Mouse (Mus musculus): ENCODE results near the gene Ext2. TPM values are rescaled to one million over a fixed set of nuclear protein-coding genes. Genes with fewer than 3 reads are reported as not detected.

The Ext2 gene
- polyA plus RNA-seq, 1 experiment from 2014 or later: 134 TPM

GRCm38 (mm10) chr2:93749709-93750108, 72.7 kb downstream of the Ext2 start:
- H3K27ac ChIP-seq: no peak overlapping the region
- H3K4me2 ChIP-seq: no peak overlapping the region
- H3K4me3 ChIP-seq: no peak overlapping the region
- H3K9ac ChIP-seq: no peak overlapping the region
- ATAC-seq (ENCODE audit: borderline replicate concordance, extremely low read depth, low FRiP score, low TSS enrichment): no peak
- 54% methylated on average over 4 of the region's 4 CpGs for WGBS
- peaks cover 28% of the 10 kb centered on the region for H3K4me1 ChIP-seq
- no peaks in the 10 kb centered on the region for H3K36me3 ChIP-seq
- no peaks in the 10 kb centered on the region for H3K27me3 ChIP-seq
- H3K9me3 ChIP-seq: no peaks in the 10 kb centered on the region

GRCm38 (mm10) chr2:93747538-93748126, 74.7 kb downstream of the Ext2 start:
- ATAC-seq (ENCODE audit: borderline replicate concordance, extremely low read depth, low FRiP score, low TSS enrichment): no peak
- H3K4me2 ChIP-seq: no peak overlapping the region
- H3K27me3 ChIP-seq: no peaks in the 10 kb centered on the region
- H3K9me3 ChIP-seq: no peaks in the 10 kb centered on the region
- H3K9ac ChIP-seq: no peak overlapping the region
- peaks cover 33% of the 10 kb centered on the region for H3K4me1 ChIP-seq
- H3K36me3 ChIP-seq: no peaks in the 10 kb centered on the region
- H3K4me3 ChIP-seq: no peak overlapping the region
- WGBS: 88% methylated on average over 5 of the region's 5 CpGs
- H3K27ac ChIP-seq: no peak overlapping the region

GRCm38 (mm10) chr2:93746620-93747019, 75.7 kb downstream of the Ext2 start:
- Histone ChIP-seq H3K9me3 (no peaks in the 10 kb centered on the region), H3K27me3 (no peaks in the 10 kb centered on the region), H3K4me1 (peaks cover 42% of the 10 kb centered on the region), H3K4me2 (no peak overlapping the region), H3K9ac (no peak overlapping the region), H3K27ac (no peak overlapping the region), H3K36me3 (no peaks in the 10 kb centered on the region), H3K4me3 (no peak overlapping the region)
- 59% methylated on average over 4 of the region's 4 CpGs for WGBS
- ATAC-seq (ENCODE audit: borderline replicate concordance, extremely low read depth, low FRiP score, low TSS enrichment): no peak

GRCm38 (mm10) chr2:93746162-93746561, 76.2 kb downstream of the Ext2 start:
- Histone ChIP-seq H3K4me1 (peaks cover 45% of the 10 kb centered on the region), H3K4me3 (no peak overlapping the region), H3K36me3 (no peaks in the 10 kb centered on the region), H3K27me3 (no peaks in the 10 kb centered on the region), H3K9me3 (no peaks in the 10 kb centered on the region), H3K9ac (no peak overlapping the region), H3K27ac (no peak overlapping the region), H3K4me2 (no peak overlapping the region)
- no peak for ATAC-seq (ENCODE audit: borderline replicate concordance, extremely low read depth, low FRiP score, low TSS enrichment)
- 43% methylated on average over 5 of the region's 5 CpGs for WGBS

GRCm38 (mm10) chr2:93745741-93746140, 76.6 kb downstream of the Ext2 start:
- ATAC-seq (ENCODE audit: borderline replicate concordance, extremely low read depth, low FRiP score, low TSS enrichment): no peak
- WGBS: 42% methylated on average over 9 of the region's 9 CpGs
- H3K27ac ChIP-seq: no peak overlapping the region

GRCm38 (mm10) chr2:93744346-93745229, 77.8 kb downstream of the Ext2 start:
- no peak for ATAC-seq (ENCODE audit: borderline replicate concordance, extremely low read depth, low FRiP score, low TSS enrichment)
- no peak overlapping the region for H3K9ac ChIP-seq
- 43% methylated on average over 11 of the region's 11 CpGs for WGBS
- H3K27ac ChIP-seq: no peak overlapping the region
- H3K36me3 ChIP-seq: no peaks in the 10 kb centered on the region
- H3K4me3 ChIP-seq: no peak overlapping the region
- no peaks in the 10 kb centered on the region for H3K27me3 ChIP-seq
- H3K4me1 ChIP-seq: peaks cover 42% of the 10 kb centered on the region
- no peaks in the 10 kb centered on the region for H3K9me3 ChIP-seq
- no peak overlapping the region for H3K4me2 ChIP-seq

More at GRCm38 (mm10) chr2:93745741-93746140, 76.6 kb downstream of the Ext2 start:
- no peak overlapping the region for H3K4me3 ChIP-seq
- H3K9me3 ChIP-seq: no peaks in the 10 kb centered on the region
- H3K9ac ChIP-seq: no peak overlapping the region
- H3K4me1 ChIP-seq: peaks cover 48% of the 10 kb centered on the region
- H3K27me3 ChIP-seq: no peaks in the 10 kb centered on the region
- H3K36me3 ChIP-seq: no peaks in the 10 kb centered on the region
- no peak overlapping the region for H3K4me2 ChIP-seq

GRCm38 (mm10) chr2:93741700-93742099, 80.7 kb downstream of the Ext2 start:
- Histone ChIP-seq H3K4me1 (peaks cover 40% of the 10 kb centered on the region), H3K27me3 (no peaks in the 10 kb centered on the region), H3K9ac (no peak overlapping the region), H3K4me2 (no peak overlapping the region), H3K4me3 (no peak overlapping the region), H3K9me3 (no peaks in the 10 kb centered on the region), H3K36me3 (peaks cover 4% of the 10 kb centered on the region; the same call in 1 of the 2 replicates), H3K27ac (no peak overlapping the region)
- 36% methylated on average over 7 of the region's 7 CpGs for WGBS
- ATAC-seq (ENCODE audit: borderline replicate concordance, extremely low read depth, low FRiP score, low TSS enrichment): peak; percentile 51; the same call in 1 of the 2 replicates

GRCm38 (mm10) chr2:93739044-93739569, 83.3 kb downstream of the Ext2 start:
- ATAC-seq (ENCODE audit: borderline replicate concordance, extremely low read depth, low FRiP score, low TSS enrichment): no peak
- Histone ChIP-seq H3K4me3 (no peak overlapping the region), H3K9me3 (no peaks in the 10 kb centered on the region), H3K4me2 (no peak overlapping the region), H3K4me1 (peaks cover 19% of the 10 kb centered on the region; the same call in 1 of the 2 replicates), H3K36me3 (peaks cover 9% of the 10 kb centered on the region), H3K27ac (no peak overlapping the region), H3K9ac (no peak overlapping the region), H3K27me3 (no peaks in the 10 kb centered on the region)
- WGBS: 40% methylated on average over 5 of the region's 5 CpGs

GRCm38 (mm10) chr2:93737146-93737545, 85.2 kb downstream of the Ext2 start:
- no peaks in the 10 kb centered on the region for H3K27me3 ChIP-seq
- H3K4me3 ChIP-seq: no peak overlapping the region
- peaks cover 9% of the 10 kb centered on the region for H3K36me3 ChIP-seq
- peaks cover 13% of the 10 kb centered on the region; the same call in 1 of the 2 replicates for H3K4me1 ChIP-seq
- H3K9me3 ChIP-seq: no peaks in the 10 kb centered on the region
- no peak overlapping the region for H3K9ac ChIP-seq
- H3K27ac ChIP-seq: 0 out of 2 replicates have a peak overlapping the region, but pooled peaks have one; percentile 11
- H3K4me2 ChIP-seq: no peak overlapping the region
- ATAC-seq (ENCODE audit: borderline replicate concordance, extremely low read depth, low FRiP score, low TSS enrichment): peak; percentile 36; the same call in 1 of the 2 replicates
- 70% methylated on average over 8 of the region's 8 CpGs for WGBS

- no peak overlapping the region for H3K4me3 ChIP-seq
- ATAC-seq (ENCODE audit: borderline replicate concordance, extremely low read depth, low FRiP score, low TSS enrichment): no peak
- no peaks in the 10 kb centered on the region for H3K9me3 ChIP-seq
- H3K27me3 ChIP-seq: no peaks in the 10 kb centered on the region
- H3K4me1 ChIP-seq: peaks cover 3% of the 10 kb centered on the region; the same call in 1 of the 2 replicates
- no peak overlapping the region for H3K4me2 ChIP-seq
- 63% methylated on average over 7 of the region's 7 CpGs for WGBS
- H3K27ac ChIP-seq: no peak overlapping the region
- H3K9ac ChIP-seq: no peak overlapping the region
- peaks cover 5% of the 10 kb centered on the region; the same call in 1 of the 2 replicates for H3K36me3 ChIP-seq
Measured at GRCm38 (mm10) chr2:93732658-93733057, 89.7 kb downstream of the Ext2 start.

GRCm38 (mm10) chr2:93729585-93729984, 92.8 kb downstream of the Ext2 start:
- no peak overlapping the region for H3K4me3 ChIP-seq
- peaks cover 3% of the 10 kb centered on the region; the same call in 1 of the 2 replicates for H3K4me1 ChIP-seq
- ATAC-seq (ENCODE audit: borderline replicate concordance, extremely low read depth, low FRiP score, low TSS enrichment): peak; percentile 23; the same call in 1 of the 2 replicates
- WGBS: 48% methylated on average over 11 of the region's 11 CpGs
- H3K9ac ChIP-seq: no peak overlapping the region
- no peaks in the 10 kb centered on the region for H3K9me3 ChIP-seq
- no peak overlapping the region for H3K4me2 ChIP-seq
- H3K27me3 ChIP-seq: no peaks in the 10 kb centered on the region
- H3K36me3 ChIP-seq: no peaks in the 10 kb centered on the region
- no peak overlapping the region for H3K27ac ChIP-seq

Measured in lung, embryonic 15.5 days (tissue).